ENCODE assay signal across 9 mouse cellular contexts in the genomic region with DNA sequence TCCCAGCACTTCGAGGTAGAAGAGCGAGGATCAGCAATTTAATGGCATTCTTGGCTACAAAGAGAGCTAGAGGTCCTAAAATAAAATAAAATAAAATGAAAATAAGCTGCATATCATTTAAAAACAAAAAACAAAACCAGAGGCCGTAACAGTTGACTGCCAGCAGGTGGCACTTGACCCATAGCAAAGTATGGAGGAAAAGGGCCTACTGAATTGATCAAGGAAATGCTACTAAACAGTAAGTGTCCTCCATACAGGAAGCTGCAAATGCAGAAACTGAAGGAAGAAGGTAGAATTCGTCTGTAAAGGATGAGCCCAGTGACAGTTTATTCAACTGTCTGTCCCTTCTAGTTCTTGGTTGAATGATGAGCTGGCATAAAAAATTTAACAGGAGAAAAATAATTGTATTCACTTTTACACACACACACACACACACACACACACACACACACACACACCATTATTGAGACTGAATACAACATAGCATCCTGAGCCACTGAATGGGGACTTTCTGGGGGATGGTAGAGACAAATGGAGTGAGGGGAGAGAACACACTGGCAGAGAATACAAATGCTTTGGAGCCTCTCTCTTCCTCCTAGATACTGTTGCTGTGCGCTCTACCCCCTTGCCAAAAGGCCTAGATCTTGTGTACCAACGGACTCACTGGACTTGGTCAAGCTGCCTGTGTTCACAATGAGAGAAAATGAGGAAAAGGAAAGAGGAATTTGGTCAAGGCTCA. TPM values are rescaled to one million over a fixed set of nuclear protein-coding genes. Genes with fewer than 3 reads are reported as not detected.
DNase-seq lines count a peak whose midpoint lies in the region; TF ChIP-seq lines count a peak whose summit lies in the region.
"Had no signal": no experiment of that assay in that cellular context is flagged by ENCODE, and none has a peak within 500 bp of the region (broad histone marks: within the 10 kb centered on the region; RNA-seq: fewer than 3 reads in every experiment).

No protein-coding gene starts in this region.

- no peak overlapping the region for H3K9ac ChIP-seq in liver, adult 2 months (ENCODE audit: low read depth, low read length)

- no peak for TF ChIP-seq POLR2A in liver, adult 2 months (IDR thresholded peaks at IDR 0.05; ENCODE audit: extremely low read depth, insufficient read depth, low read length)

- no peaks in the 10 kb centered on the region for H3K27me3 ChIP-seq in liver, adult 2 months (ENCODE audit: control insufficient read depth, insufficient read depth, low read length)

- no peaks in the 10 kb centered on the region for H3K79me2 ChIP-seq in liver, adult 2 months (ENCODE audit: control insufficient read depth, insufficient read depth, low read length)

- 76% methylated on average over 6 of the region's 6 CpGs for WGBS in liver, adult 2 months

- peak; percentile 16 to 24 for DNase-seq in cerebellum, postnatal 10 days
- DNase-seq in cerebellum, postnatal 14 days = no peak
- peak; percentile 14 for DNase-seq in liver, adult 2 months (ENCODE audit: extremely low read depth, low read depth, low spot score)
- DNase-seq in liver (no peak), MN1 (ENCODE audit: low spot score) (peak; percentile 13)
- DNase-seq in lung, postnatal 14 days = peak; percentile 11
- no peak for DNase-seq in frontal cortex, adult 2 months (ENCODE audit: extremely low spot score in 1 of 2, low spot score in 1 of 2)
- no peak for DNase-seq in frontal cortex, postnatal 10 days (ENCODE audit: low spot score in 2 of 2)
- DNase-seq: cerebellum, adult 8-10 months had no signal

- H3K4me1 ChIP-seq in liver, adult 2 months (ENCODE audit: control insufficient read depth, insufficient read depth, low read length) = no peaks in the 10 kb centered on the region

- peaks cover 3% of the 10 kb centered on the region; the same call in 1 of the 2 replicates for H3K36me3 ChIP-seq in liver, adult 2 months (ENCODE audit: control insufficient read depth, insufficient read depth, low read length)

- no peak overlapping the region for H3K27ac ChIP-seq in liver, adult 2 months (replicated peaks; ENCODE audit: insufficient read depth, low read depth, low read length)

- H3K4me3 ChIP-seq in liver, adult 2 months (ENCODE audit: insufficient read depth, low read depth, low read length) = no peak overlapping the region

- peak; percentile 21; the same call in 1 of the 2 replicates for TF ChIP-seq CTCF in liver, adult 2 months (IDR thresholded peaks at IDR 0.05; ENCODE audit: low read depth, low read length)

RNA-seq across cellular contexts. Expression of a gene that starts 11.0 kb away (rescaled TPM):
- total RNA-seq in liver, adult 2 months (2014; rRNA removed) = 6.2 and 7.2 TPM in 2 replicates
- 1.4 and 1.6 TPM in 2 replicates for polyA plus RNA-seq in liver, adult 2 months (2012; rRNA removed)
- polyA plus RNA-seq in frontal cortex, adult 2 months (2012; rRNA removed) = 14.1 and 14.2 TPM in 2 replicates

Comparison
In these comparisons a context has a peak if more than half of its experiments do, and no peak if none do; other contexts are left out.
1. DNase-seq: peak in cerebellum, postnatal 10 days (2 of 2), liver, adult 2 months (single experiment), MN1 (single experiment) and lung, postnatal 14 days (single experiment); none in cerebellum, postnatal 14 days (0 of 2), liver (single experiment), frontal cortex, adult 2 months (0 of 2) and frontal cortex, postnatal 10 days (0 of 2).